Mouse (Mus musculus) olfactory bulb, adult 2 months (tissue): Measurements from ENCODE around the gene Furin.

ENCODE experiments used
- CTCF ChIP-seq: fragments of 200-500 bp; IDR thresholded peaks from 2 replicates; pipeline ENCODE4 v1.5.1; 2012; ENCODE audit warnings: low read depth, mild to moderate bottlenecking, low read length, moderate library complexity; ENCODE audit not compliant: insufficient read depth
- POLR2A ChIP-seq: fragments of 200-500 bp; IDR thresholded peaks from 2 replicates; pipeline ENCODE4 v1.6.1; 2012; ENCODE audit warnings: mild to moderate bottlenecking, low read depth, low read length, moderate library complexity; ENCODE audit not compliant: insufficient read depth

- TF ChIP-seq CTCF (no peak), POLR2A (no peak)
These were observed 27.8 kb downstream of the Furin start for GRCm38 (mm10) chr7:80377471-80377870.
